Mouse (Mus musculus): ENCODE measurements around the gene Acp1. TPM values are rescaled to one million over a fixed set of nuclear protein-coding genes. Genes with fewer than 3 reads are reported as not detected.
A peak's percentile ranks its signal among the peaks of the same experiment; 100 is the strongest.

Acp1 gene
- polyA plus RNA-seq, 2 experiments = 43.2 to 349 TPM

- peaks cover 26 to 39% of the 10 kb centered on the region in 2 experiments for H3K4me1 ChIP-seq (replicated peaks; ENCODE audit: control insufficient read depth in 2 of 2, insufficient read depth in 2 of 2, low read length in 1 of 2)
- H3K4me2 ChIP-seq (ENCODE audit: low read depth) = peak overlapping the region; percentile 99
- no peaks in the 10 kb centered on the region for H3K9me3 ChIP-seq (ENCODE audit: control insufficient read depth, low read length)
- H3K36me3 ChIP-seq (replicated peaks; ENCODE audit: control insufficient read depth, insufficient read depth, low read depth) = peaks cover 16% of the 10 kb centered on the region
- DNase-seq (ENCODE audit: low read depth in 3 of 3, low spot score in 3 of 3) (no peak), ATAC-seq (ENCODE audit: insufficient read depth) (peak; percentile 17; the same call in 1 of the 2 replicates)
- no peak for TF ChIP-seq EP300 (IDR thresholded peaks at IDR 0.05; ENCODE audit: low read depth)
- no peak for TF ChIP-seq CTCF (IDR thresholded peaks at IDR 0.05; ENCODE audit: low read depth)
- H3K27me3 ChIP-seq (ENCODE audit: control insufficient read depth, insufficient read depth, low read length) = no peaks in the 10 kb centered on the region
- peak overlapping the region; percentile 73 to 95 for H3K4me3 ChIP-seq (ENCODE audit: insufficient read depth in 1 of 2, low read depth in 2 of 2, low read length in 2 of 2)
- H3K9ac ChIP-seq (replicated peaks) = peak overlapping the region; percentile 93
- WGBS (ENCODE audit: insufficient replicate concordance) = 5% methylated on average over 8 of the region's 8 CpGs
- H3K27ac ChIP-seq = peak overlapping the region; percentile 99
Observed at GRCm38 (mm10) chr12:30910860-30911259, 529 bp downstream of the Acp1 start.

DNA sequence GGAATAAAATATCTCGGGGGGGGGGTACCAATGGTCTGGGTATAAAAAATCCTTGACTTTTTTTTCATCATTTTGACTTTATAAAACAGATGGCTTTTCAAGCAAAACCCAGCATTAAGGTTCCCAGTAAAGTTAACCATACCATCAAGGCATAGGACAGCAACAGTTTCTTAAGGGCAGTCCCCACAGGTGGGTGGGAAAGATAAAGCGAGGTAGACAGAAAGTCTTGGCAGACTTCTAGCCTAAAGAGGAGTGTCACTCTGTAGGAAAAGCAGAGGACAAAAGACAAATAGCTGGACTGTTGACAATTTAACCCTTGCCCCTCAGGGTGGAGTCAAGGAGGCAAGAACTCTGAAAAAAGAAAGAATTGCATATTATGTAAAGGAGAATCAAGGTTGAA, 1.5 kb downstream of the Acp1 start:
- Histone ChIP-seq H3K9me3 (ENCODE audit: control insufficient read depth, low read length) (no peaks in the 10 kb centered on the region), H3K27ac (peak overlapping the region; percentile 99), H3K36me3 (replicated peaks; ENCODE audit: control insufficient read depth, insufficient read depth, low read depth) (peaks cover 24% of the 10 kb centered on the region), H3K27me3 (ENCODE audit: control insufficient read depth, insufficient read depth, low read length) (no peaks in the 10 kb centered on the region), H3K4me1 (replicated peaks; ENCODE audit: control insufficient read depth in 2 of 2, insufficient read depth in 2 of 2, low read length in 1 of 2) (peaks cover 33 to 48% of the 10 kb centered on the region in 2 experiments), H3K9ac (replicated peaks) (peak overlapping the region; percentile 93), H3K4me2 (ENCODE audit: low read depth) (peak overlapping the region; percentile 99), H3K4me3 (ENCODE audit: insufficient read depth in 1 of 2, low read depth in 2 of 2, low read length in 2 of 2) (peak overlapping the region; percentile 73 to 95)
- DNase-seq (ENCODE audit: low read depth in 3 of 3, low spot score in 3 of 3) (peak; percentile 81 to 88 (median 87)), ATAC-seq (ENCODE audit: insufficient read depth) (peak; percentile 67)
- TF ChIP-seq EP300 (IDR thresholded peaks at IDR 0.05; ENCODE audit: low read depth) (peak; percentile 90), CTCF (IDR thresholded peaks at IDR 0.05; ENCODE audit: low read depth) (no peak)
- 19% methylated on average over 2 of the region's 2 CpGs for WGBS (ENCODE audit: insufficient replicate concordance)

DNA sequence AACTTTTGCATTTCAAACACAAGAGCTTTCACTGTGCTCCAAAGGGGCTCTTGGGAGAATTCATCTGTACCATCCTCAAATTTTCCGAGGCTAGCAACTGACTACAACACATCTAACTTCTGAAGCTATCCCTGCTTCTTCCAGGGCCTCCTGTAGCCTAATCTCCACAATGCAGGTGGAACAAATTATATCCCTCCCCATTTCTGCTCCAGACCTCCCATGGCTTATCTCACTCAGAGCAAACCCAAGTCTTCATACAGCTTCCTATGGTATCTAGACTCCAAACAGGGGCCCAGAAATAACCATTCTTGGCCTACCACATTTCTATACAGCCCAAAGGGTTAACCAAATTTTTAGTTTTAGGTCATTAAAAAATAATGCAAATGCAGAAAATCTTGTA, 2.7 kb downstream of the Acp1 start:
- 18% methylated on average over 1 of the region's 1 CpGs for WGBS (ENCODE audit: insufficient replicate concordance)
- peak; percentile 75 for ATAC-seq (ENCODE audit: insufficient read depth)
- Histone ChIP-seq H3K36me3 (replicated peaks; ENCODE audit: control insufficient read depth, insufficient read depth, low read depth) (peaks cover 35% of the 10 kb centered on the region), H3K4me2 (ENCODE audit: low read depth) (peak overlapping the region; percentile 99), H3K27me3 (ENCODE audit: control insufficient read depth, insufficient read depth, low read length) (no peaks in the 10 kb centered on the region), H3K9ac (replicated peaks) (peak overlapping the region; percentile 93), H3K4me1 (replicated peaks; ENCODE audit: control insufficient read depth in 2 of 2, insufficient read depth in 2 of 2, low read length in 1 of 2) (peaks cover 33 to 49% of the 10 kb centered on the region in 2 experiments), H3K9me3 (ENCODE audit: control insufficient read depth, low read length) (no peaks in the 10 kb centered on the region), H3K4me3 (ENCODE audit: insufficient read depth in 1 of 2, low read depth in 2 of 2, low read length in 2 of 2) (peak overlapping the region; percentile 57 to 73), H3K27ac (peak overlapping the region; percentile 99)
- TF ChIP-seq EP300 (IDR thresholded peaks at IDR 0.05; ENCODE audit: low read depth) (peak; percentile 94), CTCF (IDR thresholded peaks at IDR 0.05; ENCODE audit: low read depth) (no peak)
- DNase-seq (ENCODE audit: low read depth in 3 of 3, low spot score in 3 of 3) = peak; percentile 87 to 88 (median 87)

DNA sequence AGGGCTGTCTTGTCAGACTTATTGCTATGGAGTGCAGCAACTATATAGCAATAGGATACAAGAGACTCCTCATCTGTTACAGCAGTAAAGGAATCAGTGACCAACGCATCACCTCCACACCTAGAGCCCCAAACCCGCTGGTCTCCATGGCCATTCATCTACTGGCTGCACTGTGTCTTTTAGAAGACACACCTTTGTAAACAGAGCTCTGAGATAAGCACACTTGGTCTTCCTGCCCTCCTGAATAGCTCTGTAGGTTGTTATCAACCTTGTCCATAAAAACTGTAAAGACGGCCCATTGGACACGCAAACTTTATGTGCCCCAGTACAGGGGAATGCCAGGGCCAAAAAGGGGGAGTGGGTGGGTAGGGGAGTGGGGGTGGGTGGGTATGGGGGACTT, 14.3 kb downstream of the Acp1 start:
- Histone ChIP-seq H3K4me2 (ENCODE audit: low read depth) (peak overlapping the region; percentile 42), H3K27ac (peak overlapping the region; percentile 76), H3K4me1 (replicated peaks; ENCODE audit: control insufficient read depth in 2 of 2, insufficient read depth in 2 of 2, low read length in 1 of 2) (peaks cover 13 to 20% of the 10 kb centered on the region in 2 experiments), H3K9ac (replicated peaks) (peak overlapping the region; percentile 9; the same call in 1 of the 2 replicates), H3K4me3 (ENCODE audit: insufficient read depth in 1 of 2, low read depth in 2 of 2, low read length in 2 of 2) (no peak overlapping the region), H3K27me3 (ENCODE audit: control insufficient read depth, insufficient read depth, low read length) (no peaks in the 10 kb centered on the region), H3K9me3 (ENCODE audit: control insufficient read depth, low read length) (no peaks in the 10 kb centered on the region), H3K36me3 (replicated peaks; ENCODE audit: control insufficient read depth, insufficient read depth, low read depth) (peaks cover 60% of the 10 kb centered on the region)
- peak; percentile 91 for ATAC-seq (ENCODE audit: insufficient read depth)
- TF ChIP-seq CTCF (IDR thresholded peaks at IDR 0.05; ENCODE audit: low read depth) (no peak), EP300 (IDR thresholded peaks at IDR 0.05; ENCODE audit: low read depth) (peak; percentile 84)
- 14% methylated on average over 4 of the region's 4 CpGs for WGBS (ENCODE audit: insufficient replicate concordance)
- peak in 2 of 3 experiments; percentile 49 for DNase-seq (ENCODE audit: low read depth in 3 of 3, low spot score in 3 of 3)

DNA sequence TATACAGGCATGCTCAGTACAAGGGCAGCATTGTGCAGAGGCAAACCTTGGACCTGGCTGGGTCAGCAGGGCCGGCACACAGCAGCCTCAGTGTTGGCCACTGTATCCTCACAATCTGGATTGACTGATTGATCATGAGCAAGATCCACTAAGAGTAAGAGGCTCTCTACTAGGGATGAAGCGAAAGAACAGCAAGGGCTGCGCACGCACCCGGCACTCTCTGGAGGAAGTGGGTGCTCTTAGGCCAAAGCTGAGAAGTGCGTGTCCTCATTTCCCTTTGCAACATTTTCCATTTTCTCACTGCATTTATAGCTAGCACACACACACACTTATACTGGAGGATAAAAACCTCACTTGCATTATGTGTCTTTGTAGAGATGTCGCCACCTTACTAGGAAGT, 20.0 kb downstream of the Acp1 start:
- 83% methylated on average over 7 of the region's 7 CpGs for WGBS (ENCODE audit: insufficient replicate concordance)
- peaks cover 7% of the 10 kb centered on the region for H3K27me3 ChIP-seq (ENCODE audit: control insufficient read depth, insufficient read depth, low read length)
- H3K36me3 ChIP-seq (replicated peaks; ENCODE audit: control insufficient read depth, insufficient read depth, low read depth) = peaks cover 28% of the 10 kb centered on the region
- no peak overlapping the region for H3K9ac ChIP-seq (replicated peaks)
- H3K9me3 ChIP-seq (ENCODE audit: control insufficient read depth, low read length) = no peaks in the 10 kb centered on the region
- ATAC-seq (ENCODE audit: insufficient read depth) (no peak), DNase-seq (ENCODE audit: low read depth in 3 of 3, low spot score in 3 of 3) (no peak)
- TF ChIP-seq CTCF (IDR thresholded peaks at IDR 0.05; ENCODE audit: low read depth) = no peak
- TF ChIP-seq EP300 (IDR thresholded peaks at IDR 0.05; ENCODE audit: low read depth) = no peak
- no peak overlapping the region for H3K4me3 ChIP-seq (ENCODE audit: insufficient read depth in 1 of 2, low read depth in 2 of 2, low read length in 2 of 2)
- H3K27ac ChIP-seq = no peak overlapping the region; the same call in 1 of the 2 replicates
- no peak overlapping the region for H3K4me2 ChIP-seq (ENCODE audit: low read depth)
- H3K4me1 ChIP-seq (replicated peaks; ENCODE audit: control insufficient read depth in 2 of 2, insufficient read depth in 2 of 2, low read length in 1 of 2) = peaks cover 10 to 14% of the 10 kb centered on the region in 2 experiments
